Mouse (Mus musculus) 416B (cell line): Measurements from ENCODE around the gene Gm7929.
"Not testable (repeated sequence)": the region's sequence is repeated elsewhere in the genome, so short reads cannot be mapped to it uniquely, and the experiment has no call there.

Source experiments
- DNase-seq: peaks from one replicate; pipeline ENCODE4 v3.0.0; 2011; ENCODE audit warnings: low read depth

Gm7929 gene

GRCm38 (mm10) chr14:41750514-41750913, at the start of gene Gm7929:
Gene Gm7929, minus strand, starts transcription at chr14:41750614.
- DNase-seq: not testable (repeated sequence)

- DNase-seq: not testable (repeated sequence)
Observed at GRCm38 (mm10) chr14:41772341-41772740, 21.9 kb upstream of the Gm7929 start, which contains the start of gene Gm47189. Gene Gm47189, minus strand, starts transcription at chr14:41772441.

GRCm38 (mm10) chr14:41755931-41756330, 5.5 kb upstream of the Gm7929 start:
- DNase-seq: not testable (repeated sequence)

- DNase-seq: not testable (repeated sequence)
Observed at GRCm38 (mm10) chr14:41723437-41723836, 27.0 kb downstream of the Gm7929 start.

GRCm38 (mm10) chr14:41717180-41717579, 33.2 kb downstream of the Gm7929 start:
- not testable (repeated sequence) for DNase-seq

GRCm38 (mm10) chr14:41701785-41702184, 48.6 kb downstream of the Gm7929 start, which contains the start of gene Gm8068:
Gene Gm8068, minus strand, starts transcription at chr14:41701885.
- not testable (repeated sequence) for DNase-seq
